Mouse (Mus musculus) CD8-positive naive resting alpha-beta T cell, adult 2 months (primary cell): ENCODE results near the gene Iqcf1.

Source experiments
- DNase-seq, 2 experiments: peaks; one replicate each; pipeline ENCODE4 v3.0.0; 2022; ENCODE audit warnings: low read depth in 2 of 2, low spot score in 2 of 2

The Iqcf1 gene

GRCm38 (mm10) chr9:106464751-106465541 lies 34.8 kb upstream of the Iqcf1 start:
- DNase-seq = no peak

- no peak for DNase-seq
Observed at GRCm38 (mm10) chr9:106465571-106466200, 34.1 kb upstream of the Iqcf1 start, which contains the start of gene Gpr62. TSS of gene Gpr62 (minus strand) at chr9:106465938.

- no peak for DNase-seq
Observed at GRCm38 (mm10) chr9:106466721-106467120, 33.0 kb upstream of the Iqcf1 start.

GRCm38 (mm10) chr9:106467746-106468145 lies 32.0 kb upstream of the Iqcf1 start:
- no peak for DNase-seq

GRCm38 (mm10) chr9:106469317-106469716 lies 30.4 kb upstream of the Iqcf1 start:
- no peak for DNase-seq

GRCm38 (mm10) chr9:106469776-106470175 lies 30.0 kb upstream of the Iqcf1 start:
- no peak for DNase-seq

GRCm38 (mm10) chr9:106470991-106471750 lies 28.6 kb upstream of the Iqcf1 start:
- no peak for DNase-seq

GRCm38 (mm10) chr9:106471892-106472291 lies 27.9 kb upstream of the Iqcf1 start:
- DNase-seq = no peak

GRCm38 (mm10) chr9:106472321-106472720 lies 27.4 kb upstream of the Iqcf1 start:
- no peak for DNase-seq

- DNase-seq = no peak
Observed at GRCm38 (mm10) chr9:106473081-106473752, 26.6 kb upstream of the Iqcf1 start.

- DNase-seq = no peak
Observed at GRCm38 (mm10) chr9:106473753-106474105, 26.0 kb upstream of the Iqcf1 start.

- peak; percentile 54 to 63 for DNase-seq
Observed at GRCm38 (mm10) chr9:106474456-106474855, 25.3 kb upstream of the Iqcf1 start.

- no peak for DNase-seq
Observed at GRCm38 (mm10) chr9:106475046-106475445, 24.7 kb upstream of the Iqcf1 start.

GRCm38 (mm10) chr9:106475663-106476001 lies 24.1 kb upstream of the Iqcf1 start, which contains the start of gene Rrp9:
TSS of gene Rrp9 (plus strand) at chr9:106475963.
- DNase-seq = no peak

GRCm38 (mm10) chr9:106476002-106476923 lies 23.5 kb upstream of the Iqcf1 start:
- peak; percentile 40 to 58 for DNase-seq

GRCm38 (mm10) chr9:106476924-106477484 lies 22.8 kb upstream of the Iqcf1 start, which contains the start of gene Parp3:
TSS of gene Parp3 (minus strand) at chr9:106476949.
- DNase-seq = peak; percentile 97 to 99

GRCm38 (mm10) chr9:106477649-106478048 lies 22.1 kb upstream of the Iqcf1 start:
- DNase-seq = no peak

GRCm38 (mm10) chr9:106478101-106478500 lies 21.7 kb upstream of the Iqcf1 start:
- no peak for DNase-seq

GRCm38 (mm10) chr9:106480541-106480940 lies 19.2 kb upstream of the Iqcf1 start:
- DNase-seq = no peak

- DNase-seq = no peak
Observed at GRCm38 (mm10) chr9:106481075-106481474, 18.7 kb upstream of the Iqcf1 start.
